Mouse (Mus musculus): ENCODE measurements at regions not wholly inside any gene's neighbourhood (a gene's known extent, or its start where the extent isn't known, plus 50 kb on each side); places are given as distances from the start of the nearest gene placed in this dataset.

- H3K9me3 ChIP-seq = no peaks in the 10 kb centered on the region
- no peak overlapping the region for H3K27ac ChIP-seq
- peak; percentile 31 for DNase-seq (ENCODE audit: low spot score)
- no peaks in the 10 kb centered on the region for H3K27me3 ChIP-seq (ENCODE audit: insufficient read depth, poor library complexity, severe bottlenecking)
- peaks cover 4% of the 10 kb centered on the region; the same call in 1 of the 2 replicates for H3K4me1 ChIP-seq
- H3K4me3 ChIP-seq = no peak overlapping the region
- H3K36me3 ChIP-seq = no peaks in the 10 kb centered on the region
- WGBS = 74% methylated on average over 6 of the region's 6 CpGs
Observed at GRCm38 (mm10) chr2:75046892-75047291, 221.3 kb downstream of the Mtx2 start.

GRCm38 (mm10) chr2:75048071-75048470 lies 222.5 kb downstream of the Mtx2 start:
- Histone ChIP-seq H3K9me3 (no peaks in the 10 kb centered on the region), H3K4me1 (peaks cover 4% of the 10 kb centered on the region; the same call in 1 of the 2 replicates), H3K27me3 (ENCODE audit: insufficient read depth, poor library complexity, severe bottlenecking) (no peaks in the 10 kb centered on the region), H3K4me3 (no peak overlapping the region), H3K36me3 (no peaks in the 10 kb centered on the region), H3K27ac (no peak overlapping the region)
- DNase-seq (ENCODE audit: low spot score) = peak; percentile 13
- WGBS = 54% methylated on average over 6 of the region's 6 CpGs

DNA sequence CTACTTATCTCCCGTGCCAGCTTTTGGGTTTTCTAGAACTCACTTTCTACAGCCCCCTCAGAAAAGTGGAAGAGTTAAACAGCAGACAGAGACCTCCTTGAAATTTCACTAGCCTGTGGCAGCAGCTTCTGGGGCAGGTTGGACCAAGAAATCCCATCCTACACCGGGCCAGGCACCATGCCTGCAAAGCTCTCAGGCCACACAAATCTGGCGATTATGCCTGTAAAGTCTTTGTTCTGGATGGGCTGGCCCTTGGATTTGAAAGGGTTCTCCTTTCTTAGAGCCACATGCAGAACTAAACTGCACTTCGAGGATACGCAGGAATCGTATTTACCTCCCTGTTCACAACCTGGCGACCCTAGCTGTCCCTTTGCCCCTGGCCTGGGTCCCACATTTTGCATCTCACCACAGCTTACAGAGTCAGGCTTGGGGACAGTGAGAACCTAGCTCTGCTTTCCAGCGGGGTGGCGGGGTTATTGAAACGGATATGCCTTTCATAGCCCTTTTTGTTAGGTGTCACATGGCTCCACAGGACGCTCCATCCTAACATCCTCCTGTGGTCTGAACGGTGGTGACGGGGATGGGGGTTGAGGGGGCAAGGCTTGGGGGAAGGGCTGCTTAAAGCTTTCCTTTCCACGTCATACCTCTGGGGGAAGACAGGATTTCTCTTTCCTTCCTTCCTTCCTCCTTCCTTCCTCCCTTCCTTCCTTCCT lies 229.0 kb downstream of the Mtx2 start:
- 30% methylated on average over 14 of the region's 14 CpGs for WGBS
- Histone ChIP-seq H3K27me3 (ENCODE audit: insufficient read depth, poor library complexity, severe bottlenecking) (peaks cover 21% of the 10 kb centered on the region), H3K9me3 (no peaks in the 10 kb centered on the region), H3K36me3 (no peaks in the 10 kb centered on the region), H3K4me3 (peak overlapping the region; percentile 51), H3K4me1 (peaks cover 5% of the 10 kb centered on the region), H3K27ac (peak overlapping the region; percentile 83)
- no peak for DNase-seq (ENCODE audit: low spot score)

DNA sequence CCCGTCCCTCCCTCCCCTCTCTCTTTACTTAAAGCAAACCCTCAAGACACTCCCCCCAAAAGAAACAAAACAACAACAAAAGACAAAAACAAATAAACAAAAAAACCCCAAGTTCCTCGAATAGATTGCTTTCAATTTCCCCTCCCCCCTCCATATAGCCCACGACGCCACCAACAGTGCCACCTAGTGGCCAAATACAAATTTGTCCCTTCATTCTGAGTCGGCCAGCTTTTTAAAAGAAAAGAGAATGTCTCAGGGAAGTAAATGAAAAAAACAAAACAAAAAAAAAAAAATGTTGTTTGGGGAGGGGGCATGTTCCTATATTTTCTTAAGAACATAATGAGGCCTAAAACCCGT lies 229.6 kb downstream of the Mtx2 start:
- DNase-seq (ENCODE audit: low spot score) = no peak
- H3K4me3 ChIP-seq = peak overlapping the region; percentile 51
- H3K4me1 ChIP-seq = peaks cover 5% of the 10 kb centered on the region
- no peaks in the 10 kb centered on the region for H3K36me3 ChIP-seq
- H3K27me3 ChIP-seq (ENCODE audit: insufficient read depth, poor library complexity, severe bottlenecking) = peaks cover 25% of the 10 kb centered on the region
- H3K9me3 ChIP-seq = no peaks in the 10 kb centered on the region
- H3K27ac ChIP-seq = peak overlapping the region; percentile 83
- 1% methylated on average over 6 of the region's 6 CpGs for WGBS

DNA sequence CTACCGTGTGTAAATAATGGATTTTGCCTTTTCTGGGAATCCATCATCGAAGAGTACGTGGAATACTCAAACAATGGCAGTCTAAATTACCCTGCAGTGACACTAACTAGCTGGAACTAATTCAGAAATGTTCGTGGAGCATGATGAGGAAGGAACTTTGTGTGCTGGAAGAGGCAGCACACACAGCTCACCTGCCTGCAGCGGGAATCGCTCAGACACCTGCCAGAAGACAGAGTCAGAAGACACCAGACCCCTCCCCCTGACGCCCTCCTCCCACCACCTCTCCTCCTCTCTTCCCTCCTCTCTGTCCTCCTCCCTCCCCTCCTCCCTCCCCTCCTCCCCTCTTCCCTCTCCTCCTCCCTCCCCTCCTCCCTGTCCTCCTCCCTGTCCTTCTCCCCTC lies 235.4 kb downstream of the Mtx2 start:
- 68% methylated on average over 7 of the region's 7 CpGs for WGBS
- H3K4me1 ChIP-seq = peaks cover 29% of the 10 kb centered on the region
- H3K9me3 ChIP-seq = no peaks in the 10 kb centered on the region
- no peak overlapping the region for H3K27ac ChIP-seq
- H3K27me3 ChIP-seq (ENCODE audit: insufficient read depth, poor library complexity, severe bottlenecking) = peaks cover 24% of the 10 kb centered on the region
- no peak overlapping the region for H3K4me3 ChIP-seq
- no peaks in the 10 kb centered on the region for H3K36me3 ChIP-seq
- DNase-seq (ENCODE audit: low spot score) = no peak

DNA sequence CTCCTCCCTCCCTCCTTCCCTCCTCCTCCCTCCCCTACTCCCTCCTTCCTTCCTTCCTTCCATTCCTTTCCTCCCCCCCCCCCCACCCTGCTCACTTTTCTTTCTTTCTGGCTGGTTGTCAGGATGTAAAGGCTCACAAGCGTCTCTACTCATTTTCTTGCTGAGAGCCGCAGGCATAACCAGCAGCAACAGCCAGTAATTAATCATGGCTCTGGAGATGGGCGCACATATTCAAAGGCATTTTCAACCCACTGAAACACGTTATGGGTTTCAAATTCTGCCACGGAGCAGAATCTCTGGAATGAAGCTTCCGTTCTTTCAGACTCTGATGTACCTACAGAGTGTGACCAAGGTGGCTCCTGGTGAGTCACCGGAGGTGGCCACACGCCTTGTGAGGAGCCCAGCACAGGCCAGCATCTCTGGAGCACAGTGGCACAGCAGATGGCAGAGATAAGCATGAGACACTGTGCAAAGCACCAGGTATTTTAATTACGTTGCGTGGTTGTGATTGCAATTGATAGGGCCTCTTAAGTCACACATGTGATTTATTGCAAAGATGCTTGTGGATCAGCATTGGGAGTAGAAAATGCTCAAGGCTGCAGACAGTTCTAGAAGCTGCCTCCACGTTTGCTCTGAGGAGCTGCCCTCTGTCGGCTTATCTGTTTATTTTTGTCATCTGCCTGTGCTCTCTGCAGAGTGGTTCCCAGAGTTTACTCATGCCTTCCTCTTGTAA lies 236.0 kb downstream of the Mtx2 start:
- no peak for DNase-seq (ENCODE audit: low spot score)
- peaks cover 18% of the 10 kb centered on the region for H3K27me3 ChIP-seq (ENCODE audit: insufficient read depth, poor library complexity, severe bottlenecking)
- peaks cover 29% of the 10 kb centered on the region for H3K4me1 ChIP-seq
- 57% methylated on average over 12 of the region's 12 CpGs for WGBS
- no peak overlapping the region for H3K4me3 ChIP-seq
- H3K9me3 ChIP-seq = no peaks in the 10 kb centered on the region
- no peaks in the 10 kb centered on the region for H3K36me3 ChIP-seq
- no peak overlapping the region for H3K27ac ChIP-seq

DNA sequence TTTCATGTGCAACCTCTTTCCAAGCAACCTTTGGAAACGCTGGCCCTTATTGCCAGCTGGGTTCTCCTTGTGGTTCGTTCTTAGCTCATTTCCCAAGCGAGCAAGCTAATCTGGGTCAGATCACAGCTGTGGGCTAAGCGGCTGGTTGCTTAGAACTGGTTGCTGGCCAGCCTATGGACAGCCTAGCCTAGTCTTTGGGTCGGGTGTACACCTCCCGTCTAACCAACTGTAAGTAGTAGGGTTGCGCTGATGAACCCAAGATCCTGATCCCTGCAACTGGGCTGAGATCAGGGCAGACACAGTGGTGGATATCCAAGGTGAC lies 236.5 kb downstream of the Mtx2 start:
- H3K4me3 ChIP-seq = no peak overlapping the region
- 79% methylated on average over 7 of the region's 7 CpGs for WGBS
- no peaks in the 10 kb centered on the region for H3K36me3 ChIP-seq
- no peak overlapping the region for H3K27ac ChIP-seq
- H3K9me3 ChIP-seq = no peaks in the 10 kb centered on the region
- no peak for DNase-seq (ENCODE audit: low spot score)
- H3K27me3 ChIP-seq (ENCODE audit: insufficient read depth, poor library complexity, severe bottlenecking) = peaks cover 15% of the 10 kb centered on the region
- H3K4me1 ChIP-seq = peaks cover 29% of the 10 kb centered on the region

- Histone ChIP-seq H3K9me3 (no peaks in the 10 kb centered on the region), H3K27me3 (ENCODE audit: insufficient read depth, poor library complexity, severe bottlenecking) (peaks cover 5% of the 10 kb centered on the region; the same call in 1 of the 2 replicates), H3K4me3 (no peak overlapping the region), H3K4me1 (peaks cover 29% of the 10 kb centered on the region), H3K27ac (no peak overlapping the region), H3K36me3 (no peaks in the 10 kb centered on the region)
- WGBS = 65% methylated on average over 10 of the region's 10 CpGs
- DNase-seq (ENCODE audit: low spot score) = no peak
Observed at GRCm38 (mm10) chr2:75064406-75065115, 239.0 kb downstream of the Mtx2 start.

GRCm38 (mm10) chr2:75065304-75065703 lies 239.7 kb downstream of the Mtx2 start:
- no peak for DNase-seq (ENCODE audit: low spot score)
- WGBS = 65% methylated on average over 2 of the region's 2 CpGs
- H3K4me3 ChIP-seq = no peak overlapping the region
- H3K36me3 ChIP-seq = no peaks in the 10 kb centered on the region
- no peaks in the 10 kb centered on the region for H3K27me3 ChIP-seq (ENCODE audit: insufficient read depth, poor library complexity, severe bottlenecking)
- H3K4me1 ChIP-seq = peaks cover 29% of the 10 kb centered on the region
- 0 out of 2 replicates have a peak overlapping the region, but pooled peaks have one; percentile 29 for H3K27ac ChIP-seq
- no peaks in the 10 kb centered on the region for H3K9me3 ChIP-seq

- H3K4me1 ChIP-seq = peaks cover 5% of the 10 kb centered on the region
- H3K36me3 ChIP-seq = no peaks in the 10 kb centered on the region
- 75% methylated on average over 2 of the region's 2 CpGs for WGBS
- no peak for DNase-seq (ENCODE audit: low spot score)
- no peak overlapping the region for H3K27ac ChIP-seq
- H3K9me3 ChIP-seq = no peaks in the 10 kb centered on the region
- H3K4me3 ChIP-seq = no peak overlapping the region
- H3K27me3 ChIP-seq (ENCODE audit: insufficient read depth, poor library complexity, severe bottlenecking) = no peaks in the 10 kb centered on the region
Observed at GRCm38 (mm10) chr2:75069321-75069720, 243.7 kb downstream of the Mtx2 start.

GRCm38 (mm10) chr2:75072021-75072420 lies 246.4 kb downstream of the Mtx2 start:
- DNase-seq (ENCODE audit: low spot score) = no peak
- no peaks in the 10 kb centered on the region for H3K4me1 ChIP-seq
- H3K9me3 ChIP-seq = no peaks in the 10 kb centered on the region
- WGBS = 68% methylated on average over 3 of the region's 3 CpGs
- no peaks in the 10 kb centered on the region for H3K27me3 ChIP-seq (ENCODE audit: insufficient read depth, poor library complexity, severe bottlenecking)
- H3K4me3 ChIP-seq = no peak overlapping the region
- no peaks in the 10 kb centered on the region for H3K36me3 ChIP-seq
- no peak overlapping the region for H3K27ac ChIP-seq

DNA sequence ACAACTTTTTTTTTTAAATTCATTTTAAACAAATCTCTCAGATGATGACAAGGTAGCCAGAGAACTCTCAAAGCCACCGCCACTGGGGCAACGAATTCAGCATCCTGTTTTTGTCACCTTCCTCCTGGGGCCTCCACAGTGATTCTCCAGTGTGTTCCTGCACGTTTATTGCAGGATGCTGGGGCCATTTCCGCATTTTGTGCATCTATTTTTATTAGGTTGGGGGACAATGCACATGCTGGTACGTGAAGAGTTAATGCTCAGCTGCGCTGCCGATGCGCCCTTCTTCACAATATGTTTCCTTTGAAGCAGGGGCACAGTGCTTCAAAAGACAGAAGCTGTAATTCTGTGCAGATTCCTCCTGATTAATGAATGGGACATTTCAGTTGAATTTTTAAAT lies 246.9 kb downstream of the Mtx2 start:
- Histone ChIP-seq H3K36me3 (no peaks in the 10 kb centered on the region), H3K4me1 (no peaks in the 10 kb centered on the region), H3K27me3 (ENCODE audit: insufficient read depth, poor library complexity, severe bottlenecking) (no peaks in the 10 kb centered on the region), H3K4me3 (no peak overlapping the region), H3K27ac (no peak overlapping the region), H3K9me3 (no peaks in the 10 kb centered on the region)
- no peak for DNase-seq (ENCODE audit: low spot score)
- WGBS = 62% methylated on average over 8 of the region's 8 CpGs

DNA sequence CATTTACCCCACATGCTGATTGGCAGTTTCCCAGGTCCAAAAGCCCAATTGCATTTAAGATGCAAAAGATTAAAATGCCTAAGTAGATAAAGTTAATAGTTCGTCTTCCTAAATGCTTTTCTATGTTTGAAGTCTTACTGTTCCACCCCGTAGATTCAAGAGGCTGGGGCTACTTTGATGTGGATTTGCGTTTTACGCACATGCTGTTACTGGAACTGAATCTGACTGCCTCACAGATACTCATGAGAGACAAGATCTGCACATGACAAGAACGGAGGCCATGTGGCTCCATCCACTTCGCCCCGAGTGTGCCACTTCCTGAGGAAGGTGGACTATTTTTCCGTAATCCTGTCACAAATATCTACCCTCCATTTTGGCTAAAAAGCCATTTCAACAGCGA lies 247.6 kb downstream of the Mtx2 start:
- Histone ChIP-seq H3K27me3 (ENCODE audit: insufficient read depth, poor library complexity, severe bottlenecking) (no peaks in the 10 kb centered on the region), H3K36me3 (no peaks in the 10 kb centered on the region), H3K9me3 (no peaks in the 10 kb centered on the region), H3K4me3 (no peak overlapping the region), H3K27ac (no peak overlapping the region), H3K4me1 (no peaks in the 10 kb centered on the region)
- WGBS = 80% methylated on average over 9 of the region's 9 CpGs
- no peak for DNase-seq (ENCODE audit: low spot score)
